Mouse (Mus musculus): ENCODE data around the gene Pdxdc1.
"Not testable (repeated sequence)": the region's sequence is repeated elsewhere in the genome, so short reads cannot be mapped to it uniquely, and the experiment has no call there.

DNA sequence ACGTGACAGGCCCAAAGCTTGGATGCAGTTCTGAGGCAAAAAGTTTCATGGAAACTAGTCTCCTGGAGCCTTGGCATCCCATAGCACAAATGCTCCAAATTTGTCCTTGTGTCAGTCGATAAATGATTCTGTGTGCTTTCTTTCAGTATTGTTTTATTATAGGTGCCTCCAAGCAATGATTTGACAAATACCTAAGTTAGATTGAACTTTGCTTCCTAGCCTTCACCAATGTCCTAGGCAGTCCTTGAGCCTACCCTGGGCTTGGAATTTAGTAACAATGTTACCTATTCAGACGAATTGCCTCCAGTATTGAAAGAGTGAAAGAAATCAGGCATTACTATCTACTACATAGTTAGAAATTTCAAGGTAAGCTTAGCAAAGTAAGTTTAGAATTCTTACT is 19.6 kb upstream of the Pdxdc1 start:
- TF ChIP-seq CTCF (conservative IDR thresholded peaks at IDR 0.05; ENCODE audit: low read length); NANOG (IDR thresholded peaks at IDR 0.05; ENCODE audit: borderline replicate concordance, low read length); POU5F1 (IDR thresholded peaks at IDR 0.05; ENCODE audit: borderline replicate concordance, low read length): not testable (repeated sequence)

Data from E14TG2a.4 (cell line).